Mouse (Mus musculus) heart, postnatal 10 days (tissue): Measurements from ENCODE around the gene Ppp1r1b. TPM values are rescaled to one million over a fixed set of nuclear protein-coding genes. Genes with fewer than 3 reads are reported as not detected.

Experiments
- DNase-seq, 2 experiments: peaks; one replicate each; pipeline ENCODE4 v3.0.0; 2021
- intact Hi-C: fragments of 180-260 bp; cut with DNase I; formaldehyde crosslinking; loops from one replicate; pipeline ENCODE4 v1.15.1; 2025
- total RNA-seq, 2 experiments: library from RNA; stranded (reverse); gene quantifications; 2 replicates each; pipeline ENCODE4 v1.2.3; 2021

The Ppp1r1b gene
- total RNA-seq, 2 experiments from 2014 or later = 2.7 to 4.0 TPM

- no peak for DNase-seq
- intact Hi-C loops = no loop called here
Observed at GRCm38 (mm10) chr11:98328031-98328370, 20.2 kb upstream of the Ppp1r1b start.

- intact Hi-C loops = no loop called here
- no peak for DNase-seq
Observed at GRCm38 (mm10) chr11:98328371-98329069, 19.7 kb upstream of the Ppp1r1b start.

DNA sequence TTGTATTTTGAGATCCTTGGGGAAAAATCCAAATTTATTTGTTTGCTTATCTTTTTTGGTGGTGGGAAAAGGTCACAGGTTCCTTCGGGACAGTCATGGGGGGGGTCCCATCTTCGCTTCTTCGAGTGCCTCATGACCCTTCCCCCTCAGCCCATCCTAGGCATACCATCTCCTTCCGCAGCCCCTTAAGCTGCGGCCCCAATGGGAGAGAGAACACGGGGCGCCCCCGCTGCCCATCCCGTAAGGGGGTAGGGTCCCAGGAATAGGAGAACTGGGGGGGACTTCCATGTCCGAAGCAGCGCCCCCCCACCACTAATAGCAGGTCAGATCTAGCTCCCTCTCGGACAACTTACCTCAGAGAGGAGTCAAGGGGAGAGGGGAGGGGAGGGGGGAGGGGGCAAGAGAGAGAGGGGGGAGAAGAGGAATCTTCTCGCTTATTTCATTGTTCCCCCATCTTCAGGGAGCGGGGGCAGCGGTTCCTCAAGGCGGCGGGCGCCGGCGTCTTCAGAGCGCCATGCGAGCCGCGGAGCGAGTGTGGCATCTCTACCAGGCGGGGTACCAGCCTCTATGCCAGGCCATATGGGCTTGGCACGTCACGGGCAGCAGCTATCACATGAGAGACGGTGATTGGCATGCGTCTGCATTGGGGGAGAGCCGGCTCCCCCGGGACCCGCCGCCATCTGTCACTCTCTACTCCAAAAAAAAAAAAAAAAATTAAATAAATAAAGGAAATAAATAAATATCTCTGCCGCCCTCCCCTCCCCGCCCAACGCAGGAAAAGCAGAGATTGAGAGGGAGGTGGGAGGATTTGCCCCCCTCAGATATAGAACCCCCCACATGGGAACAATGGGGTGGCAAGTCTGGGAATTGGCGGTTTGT is 18.9 kb upstream of the Ppp1r1b start, which contains the start of gene Neurod2:
Gene Neurod2, minus strand, starts transcription at position 568 of the 879 bp plus-strand sequence.
- no peak for DNase-seq
- intact Hi-C loops = no loop called here

DNA sequence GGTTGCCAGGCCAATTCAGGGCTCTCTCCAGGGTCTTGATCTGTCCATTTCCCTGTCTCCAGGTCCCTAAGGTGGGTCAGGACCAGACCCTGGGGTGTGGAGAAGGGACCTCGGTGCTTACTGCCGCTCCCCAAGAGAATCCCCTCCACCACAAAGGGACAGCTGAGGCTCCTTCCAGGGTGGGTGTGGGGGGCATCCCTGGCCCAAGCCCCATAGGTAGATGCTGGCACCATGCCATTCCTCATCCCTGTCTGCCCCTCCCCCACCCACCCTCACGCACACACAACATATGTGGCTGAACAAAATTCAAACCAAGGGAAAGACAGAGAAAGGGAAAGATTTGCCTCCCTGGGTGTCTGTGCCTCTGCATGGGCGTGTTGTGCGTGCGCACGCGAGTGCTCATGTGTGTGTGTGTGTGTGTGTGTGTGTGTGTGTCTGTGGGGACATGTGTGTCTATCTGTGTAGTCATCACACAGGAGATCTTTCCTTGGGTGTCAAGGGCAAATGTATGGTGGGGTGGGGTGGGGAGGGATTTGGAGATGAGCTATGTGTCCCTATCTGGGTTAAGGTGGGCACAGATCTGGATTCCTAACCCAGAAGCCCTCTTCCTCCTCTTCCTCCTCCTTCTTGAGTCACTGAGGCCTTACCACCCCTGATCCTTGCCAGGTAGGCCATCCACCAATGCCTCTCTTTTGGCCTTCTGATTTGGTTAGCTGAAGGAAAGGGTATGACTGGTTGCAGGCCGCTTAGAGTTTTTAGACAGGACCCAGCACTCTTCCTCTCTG is 18.1 kb upstream of the Ppp1r1b start:
- intact Hi-C loops = no loop called here

DNA sequence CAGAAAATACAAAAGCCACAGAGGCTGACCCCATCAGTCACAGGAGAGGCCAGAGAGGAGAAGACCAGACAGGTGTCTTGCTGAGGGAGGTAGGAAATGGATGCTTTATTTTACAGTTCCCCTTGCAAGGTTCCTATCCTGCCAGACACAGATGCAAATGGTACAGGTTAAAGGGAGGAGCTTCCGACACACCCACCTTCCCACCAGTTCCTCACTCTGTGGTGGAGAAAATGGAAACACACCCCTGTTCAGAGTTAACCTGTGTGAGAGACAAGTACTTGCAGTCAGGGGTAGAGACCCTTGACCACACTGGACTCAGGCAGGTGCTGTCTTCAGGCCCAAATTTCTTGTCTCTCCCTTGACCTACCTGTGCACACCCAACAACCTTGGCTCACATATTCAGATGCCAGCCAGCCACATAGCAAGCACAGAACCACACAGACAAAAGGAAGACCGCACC is 17.4 kb upstream of the Ppp1r1b start:
- no peak for DNase-seq
- intact Hi-C loops = no loop called here

More for the DNA sequence above, 18.1 kb upstream of the Ppp1r1b start:
- DNase-seq = no peak

GRCm38 (mm10) chr11:98331401-98331800 is 16.8 kb upstream of the Ppp1r1b start:
- DNase-seq = no peak
- intact Hi-C loops = no loop called here

DNA sequence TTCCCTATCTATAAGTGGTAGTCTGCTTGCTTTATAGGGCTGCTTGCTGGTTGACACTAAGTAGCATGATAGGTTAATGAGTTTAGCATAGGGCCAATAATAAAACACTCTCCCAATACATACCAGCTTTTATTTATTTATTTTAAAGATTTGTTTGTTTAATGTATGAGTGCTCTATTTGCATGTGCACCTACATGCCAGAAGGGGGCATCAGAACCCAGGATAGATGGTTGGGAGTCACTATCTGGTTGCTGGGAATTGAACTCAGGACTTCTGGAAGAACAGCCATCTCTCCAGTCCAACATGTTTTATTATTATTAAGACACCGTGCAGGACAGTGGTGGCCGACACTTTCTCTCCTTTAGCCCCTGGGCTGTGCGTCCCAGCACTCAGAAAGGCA is 16.0 kb upstream of the Ppp1r1b start:
- no peak for DNase-seq
- intact Hi-C loops = no loop called here

GRCm38 (mm10) chr11:98332841-98333240 is 15.4 kb upstream of the Ppp1r1b start:
- DNase-seq = no peak
- intact Hi-C loops = no loop called here

GRCm38 (mm10) chr11:98333263-98333696 is 14.9 kb upstream of the Ppp1r1b start:
- DNase-seq = no peak
- intact Hi-C loops = no loop called here

- DNase-seq = no peak
- intact Hi-C loops = no loop called here
Observed at GRCm38 (mm10) chr11:98333981-98334741, 14.0 kb upstream of the Ppp1r1b start.

GRCm38 (mm10) chr11:98335250-98335649 is 13.0 kb upstream of the Ppp1r1b start:
- intact Hi-C loops = no loop called here

GRCm38 (mm10) chr11:98336245-98337107 is 11.7 kb upstream of the Ppp1r1b start:
- no peak for DNase-seq
- intact Hi-C loops = no loop called here

More at GRCm38 (mm10) chr11:98335250-98335649, 13.0 kb upstream of the Ppp1r1b start:
- DNase-seq = no peak

DNA sequence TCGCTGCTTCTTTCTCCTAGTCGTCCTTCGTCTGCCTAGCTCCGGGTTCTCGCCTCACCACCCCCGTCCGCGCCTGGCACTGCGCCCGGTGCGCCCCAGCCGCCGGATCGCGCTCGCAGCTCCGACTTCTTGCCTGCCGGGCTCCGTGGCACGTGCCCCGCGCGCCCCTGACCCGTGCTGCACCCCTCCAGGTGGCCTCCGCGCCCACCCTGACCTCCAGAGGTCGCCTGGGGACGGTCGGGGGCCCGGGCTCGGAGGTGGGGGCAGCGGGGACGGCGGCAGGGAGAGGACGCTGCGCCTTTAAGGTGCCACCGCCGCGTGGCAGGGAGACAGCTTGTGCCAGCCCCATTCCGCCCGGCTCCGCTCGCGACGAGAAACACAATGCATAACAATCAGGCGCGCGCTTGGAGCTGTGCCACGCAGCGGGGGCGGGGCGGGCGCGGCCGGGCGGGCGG is 9.7 kb upstream of the Ppp1r1b start:
- intact Hi-C loops = no loop called here
- peak; percentile 49 to 54 for DNase-seq

- intact Hi-C loops = no loop called here
- DNase-seq = no peak
Observed at GRCm38 (mm10) chr11:98339071-98339501, 9.1 kb upstream of the Ppp1r1b start.

- intact Hi-C loops = loop anchor here (5.0 kb wide), 2 partner anchors 98 to 258 kb away; partner anchors contain the start of genes Lrrc3c and Mien1
- DNase-seq = no peak
Observed at GRCm38 (mm10) chr11:98339679-98340287, 8.4 kb upstream of the Ppp1r1b start.

GRCm38 (mm10) chr11:98340597-98340996 is 7.6 kb upstream of the Ppp1r1b start:
- intact Hi-C loops = loop anchor here (5.0 kb wide), 2 partner anchors 97 to 257 kb away; partner anchors contain the start of genes Lrrc3c and Mien1
- no peak for DNase-seq

- no peak for DNase-seq
- intact Hi-C loops = loop anchor here (5.0 kb wide), 2 partner anchors 96 to 256 kb away; partner anchors contain the start of genes Lrrc3c and Mien1
Observed at GRCm38 (mm10) chr11:98341174-98341573, 7.0 kb upstream of the Ppp1r1b start.
